Mouse (Mus musculus) kidney, embryonic 14.5 days (tissue): ENCODE measurements around the gene Tab3. TPM values are rescaled to one million over a fixed set of nuclear protein-coding genes. Genes with fewer than 3 reads are reported as not detected.

Experiments used
- ATAC-seq: fragments of 200-750 bp; cut with Nextera tagmentation; 2 replicates; pipeline ENCODE4 v1.8.0; 2017; ENCODE audit warnings: moderate number of reproducible peaks, mild to moderate bottlenecking, moderate TSS enrichment, moderate library complexity; ENCODE audit not compliant: low FRiP score, low TSS enrichment
- H3K27ac ChIP-seq: fragments of 300-500 bp; sonication (generic); 2 replicates; pipeline ENCODE4 v1.5.1; 2014; ENCODE audit warnings: low read depth, mild to moderate bottlenecking, low read length, moderate library complexity, mixed read lengths
- H3K27me3 ChIP-seq: fragments of 300-500 bp; sonication (generic); 2 replicates; pipeline ENCODE4 v1.6.1; 2014; ENCODE audit warnings: mild to moderate bottlenecking, low read length; ENCODE audit not compliant: control insufficient read depth, insufficient read depth
- H3K36me3 ChIP-seq: fragments of 300-500 bp; sonication (generic); 2 replicates; pipeline ENCODE4 v1.6.1; 2014; ENCODE audit warnings: low read length, mixed read lengths; ENCODE audit not compliant: control insufficient read depth, insufficient read depth
- H3K4me1 ChIP-seq: fragments of 300-500 bp; sonication (generic); 2 replicates; pipeline ENCODE4 v1.6.1; 2014; ENCODE audit warnings: low read length, mixed read lengths; ENCODE audit not compliant: control insufficient read depth, insufficient read depth
- H3K4me2 ChIP-seq: fragments of 300-500 bp; sonication (generic); replicated peaks from 2 replicates; pipeline ENCODE4 v1.6.1; 2014; ENCODE audit warnings: low read depth, mild to moderate bottlenecking, low read length
- H3K4me3 ChIP-seq: fragments of 300-500 bp; sonication (generic); 2 replicates; pipeline ENCODE4 v1.5.1; 2014; ENCODE audit warnings: mild to moderate bottlenecking, low read length
- H3K9ac ChIP-seq: fragments of 300-500 bp; sonication (generic); 2 replicates; pipeline ENCODE4 v1.6.1; 2014; ENCODE audit warnings: low read depth, mild to moderate bottlenecking, low read length, moderate library complexity
- H3K9me3 ChIP-seq: fragments of 300-500 bp; sonication (generic); 2 replicates; pipeline ENCODE4 v1.6.1; 2016; ENCODE audit warnings: low read length; ENCODE audit not compliant: control insufficient read depth
- WGBS: fragments of 180-500 bp; shearing (Covaris S2); extraction: QIAGEN DNeasy Blood & Tissue Kit; methylation state at CpG from one replicate; pipeline ENCODE4 v1.1.7; 2014; 5-methylcytosine and 5-hydroxymethylcytosine counted together
- microRNA-seq: library from miRNA; unstranded; fragments of <30 nt; microRNA quantifications from one replicate; pipeline ENCODE4, GENCODE M21; 2016
- polyA plus RNA-seq: library from polyadenylated mRNA; unstranded; fragments of >200 nt; fragmentation: Nextera tagmentation; extraction: Ambion mirVana; gene quantifications from 2 replicates; pipeline ENCODE4 v1.2.1, GENCODE M21; 2014

Tab3 gene
- polyA plus RNA-seq, 1 experiment from 2014 or later: 4.3 TPM

GRCm38 (mm10) chrX:85585575-85585974 lies 11.8 kb downstream of the Tab3 start:
- no peak overlapping the region for H3K9ac ChIP-seq
- H3K27ac ChIP-seq: no peak overlapping the region
- no peaks in the 10 kb centered on the region for H3K9me3 ChIP-seq
- no peaks in the 10 kb centered on the region for H3K4me1 ChIP-seq
- no peaks in the 10 kb centered on the region for H3K27me3 ChIP-seq
- ATAC-seq: no peak
- no peak overlapping the region for H3K4me3 ChIP-seq
- H3K36me3 ChIP-seq: no peaks in the 10 kb centered on the region
- H3K4me2 ChIP-seq: no peak overlapping the region

GRCm38 (mm10) chrX:85614701-85615100 lies 40.9 kb downstream of the Tab3 start:
- no peak for ATAC-seq
- WGBS: 84% methylated on average over 2 of the region's 2 CpGs

GRCm38 (mm10) chrX:85646204-85646777 lies 72.5 kb downstream of the Tab3 start:
- no peaks in the 10 kb centered on the region for H3K4me1 ChIP-seq
- no peaks in the 10 kb centered on the region for H3K27me3 ChIP-seq
- no peak overlapping the region for H3K4me2 ChIP-seq
- no peak for ATAC-seq
- 43% methylated on average over 8 of the region's 8 CpGs for WGBS
- no peak overlapping the region for H3K27ac ChIP-seq
- no peak overlapping the region for H3K9ac ChIP-seq
- H3K36me3 ChIP-seq: no peaks in the 10 kb centered on the region
- no peaks in the 10 kb centered on the region for H3K9me3 ChIP-seq
- no peak overlapping the region for H3K4me3 ChIP-seq

More at GRCm38 (mm10) chrX:85614701-85615100, 40.9 kb downstream of the Tab3 start:
- Histone ChIP-seq H3K27me3 (no peaks in the 10 kb centered on the region), H3K36me3 (no peaks in the 10 kb centered on the region; the same call in 1 of the 2 replicates), H3K9me3 (no peaks in the 10 kb centered on the region), H3K27ac (no peak overlapping the region), H3K4me2 (no peak overlapping the region), H3K4me3 (no peak overlapping the region), H3K9ac (no peak overlapping the region), H3K4me1 (no peaks in the 10 kb centered on the region)

GRCm38 (mm10) chrX:85676808-85677207 lies 103.0 kb downstream of the Tab3 start:
- no peaks in the 10 kb centered on the region for H3K27me3 ChIP-seq
- H3K9ac ChIP-seq: no peak overlapping the region
- H3K36me3 ChIP-seq: no peaks in the 10 kb centered on the region
- no peak overlapping the region for H3K4me3 ChIP-seq
- ATAC-seq: no peak
- H3K9me3 ChIP-seq: no peaks in the 10 kb centered on the region
- H3K27ac ChIP-seq: no peak overlapping the region
- no peaks in the 10 kb centered on the region for H3K4me1 ChIP-seq
- H3K4me2 ChIP-seq: no peak overlapping the region
- 25% methylated on average over 7 of the region's 7 CpGs for WGBS

GRCm38 (mm10) chrX:85682125-85682524 lies 108.3 kb downstream of the Tab3 start:
- no peaks in the 10 kb centered on the region for H3K27me3 ChIP-seq
- no peak overlapping the region for H3K9ac ChIP-seq
- no peaks in the 10 kb centered on the region for H3K36me3 ChIP-seq
- H3K4me1 ChIP-seq: no peaks in the 10 kb centered on the region
- no peak overlapping the region for H3K4me2 ChIP-seq
- H3K27ac ChIP-seq: no peak overlapping the region
- WGBS: 41% methylated on average over 1 of the region's 1 CpGs
- no peak for ATAC-seq
- H3K9me3 ChIP-seq: no peaks in the 10 kb centered on the region
- no peak overlapping the region for H3K4me3 ChIP-seq

- no peak overlapping the region for H3K27ac ChIP-seq
- no peak overlapping the region for H3K4me3 ChIP-seq
- no peak overlapping the region for H3K4me2 ChIP-seq
- 57% methylated on average over 2 of the region's 2 CpGs for WGBS
- ATAC-seq: no peak
- no peaks in the 10 kb centered on the region for H3K36me3 ChIP-seq
- no peaks in the 10 kb centered on the region for H3K27me3 ChIP-seq
- H3K9ac ChIP-seq: no peak overlapping the region
- H3K9me3 ChIP-seq: no peaks in the 10 kb centered on the region
- H3K4me1 ChIP-seq: no peaks in the 10 kb centered on the region
These were observed 109.9 kb downstream of the Tab3 start for GRCm38 (mm10) chrX:85683723-85684122.

Small RNA genes lying within 50 kb of the gene (microRNA-seq; reads per million reads assigned to microRNA genes)
- not detected for gene Gm44378

Other genes with a start within 250 kb of the Tab3 start
- gene Gk, start 202.8 kb downstream of the Tab3 start, polyA plus RNA-seq: 11.0 and 24.1 TPM in 2 replicates